Mouse (Mus musculus) midbrain, embryonic 15.5 days (tissue): Measurements from ENCODE around the gene Tanc1. TPM values are rescaled to one million over a fixed set of nuclear protein-coding genes. Genes with fewer than 3 reads are reported as not detected.

Experiments used
- ATAC-seq: fragments of 200-750 bp; cut with Nextera tagmentation; replicated peaks from 2 replicates; pipeline ENCODE4 v1.8.0; 2017; ENCODE audit warnings: moderate TSS enrichment
- H3K27ac ChIP-seq: fragments of 300-500 bp; sonication (generic); 2 replicates; pipeline ENCODE4 v1.5.1; 2015; ENCODE audit warnings: mild to moderate bottlenecking, inconsistent platforms
- H3K27me3 ChIP-seq: fragments of 300-500 bp; sonication (generic); replicated peaks from 2 replicates; pipeline ENCODE4 v1.6.1; 2015; ENCODE audit warnings: inconsistent platforms
- H3K36me3 ChIP-seq: fragments of 300-500 bp; sonication (generic); replicated peaks from 2 replicates; pipeline ENCODE4 v1.6.1; 2015; ENCODE audit warnings: inconsistent platforms
- H3K4me1 ChIP-seq: fragments of 300-500 bp; sonication (generic); 2 replicates; pipeline ENCODE4 v1.6.1; 2015; ENCODE audit warnings: inconsistent platforms
- H3K4me2 ChIP-seq: fragments of 300-500 bp; sonication (generic); 2 replicates; pipeline ENCODE4 v1.6.1; 2015; ENCODE audit warnings: inconsistent platforms, mild to moderate bottlenecking, moderate library complexity
- H3K4me3 ChIP-seq: fragments of 300-500 bp; sonication (generic); 2 replicates; pipeline ENCODE4 v1.5.1; 2015; ENCODE audit warnings: mild to moderate bottlenecking, inconsistent platforms
- H3K9ac ChIP-seq: fragments of 300-500 bp; sonication (generic); 2 replicates; pipeline ENCODE4 v1.6.1; 2015; ENCODE audit warnings: mild to moderate bottlenecking, inconsistent platforms
- H3K9me3 ChIP-seq: fragments of 300-500 bp; sonication (generic); 2 replicates; pipeline ENCODE4 v1.6.1; 2016; ENCODE audit warnings: inconsistent platforms
- WGBS: fragments of 180-500 bp; shearing (Covaris S2); methylation state at CpG from one replicate; pipeline ENCODE4 v1.1.7; 2015; ENCODE audit warnings: mixed read lengths; 5-methylcytosine and 5-hydroxymethylcytosine counted together
- polyA plus RNA-seq: library from polyadenylated mRNA; unstranded; fragments of >200 nt; fragmentation: Nextera tagmentation; extraction: Ambion mirVana; gene quantifications from 2 replicates; pipeline ENCODE4 v1.2.1, GENCODE M21; 2015

The Tanc1 gene
- polyA plus RNA-seq, 1 experiment from 2014 or later, result 6.8 TPM

DNA sequence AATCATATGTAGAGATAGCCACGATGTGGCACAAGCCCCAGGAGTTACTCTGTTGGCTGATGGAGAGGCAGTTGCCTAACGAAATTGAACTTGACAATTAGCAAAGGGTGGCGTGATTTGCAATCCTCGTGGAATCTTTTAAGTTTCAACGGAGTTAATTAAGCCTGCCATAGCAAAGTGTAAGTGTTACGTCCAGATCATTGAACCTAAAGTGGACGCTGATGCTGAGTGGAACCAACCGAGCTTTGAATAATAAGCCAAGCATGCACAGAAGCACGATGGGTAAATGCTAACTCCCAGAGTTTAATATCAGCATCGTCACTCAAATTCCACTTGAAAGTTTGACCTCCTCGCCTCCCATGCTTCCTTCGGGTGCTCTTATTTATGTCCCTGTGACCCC is 149.3 kb downstream of the Tanc1 start:
- H3K36me3 ChIP-seq, result no peaks in the 10 kb centered on the region
- WGBS, result 67% methylated on average over 12 of the region's 12 CpGs

DNA sequence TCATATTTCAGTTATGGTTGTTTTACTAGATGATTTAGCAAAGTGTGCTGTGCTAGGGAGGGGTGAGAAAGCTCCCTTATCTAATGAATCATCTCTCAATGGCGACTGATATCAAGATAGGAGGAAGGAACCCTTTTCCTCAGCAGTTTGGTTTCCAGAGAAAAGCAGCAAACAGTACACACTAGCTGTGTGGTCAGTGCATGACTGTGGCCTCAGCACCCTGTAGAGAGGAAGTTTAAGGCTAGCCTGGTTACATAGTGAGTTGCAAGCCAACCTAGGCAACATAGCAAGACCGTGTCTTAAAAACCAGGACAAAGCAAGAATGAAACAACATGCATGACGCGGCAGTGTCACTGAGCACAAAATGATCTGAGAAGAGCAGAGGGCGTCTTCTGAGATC is 150.4 kb downstream of the Tanc1 start:
- 86% methylated on average over 5 of the region's 5 CpGs for WGBS
- H3K4me1 ChIP-seq, result no peaks in the 10 kb centered on the region
- no peak overlapping the region for H3K27ac ChIP-seq
- no peaks in the 10 kb centered on the region for H3K27me3 ChIP-seq
- H3K9me3 ChIP-seq, result no peaks in the 10 kb centered on the region
- no peak overlapping the region for H3K4me2 ChIP-seq
- no peak overlapping the region for H3K9ac ChIP-seq
- no peaks in the 10 kb centered on the region for H3K36me3 ChIP-seq
- ATAC-seq, result no peak
- no peak overlapping the region for H3K4me3 ChIP-seq

More for the DNA sequence above, 149.3 kb downstream of the Tanc1 start:
- H3K4me2 ChIP-seq, result no peak overlapping the region
- H3K4me3 ChIP-seq, result no peak overlapping the region
- no peak for ATAC-seq
- no peaks in the 10 kb centered on the region for H3K9me3 ChIP-seq
- H3K27me3 ChIP-seq, result no peaks in the 10 kb centered on the region
- 0 out of 2 replicates have a peak, but pooled peaks cover 4% of the 10 kb centered on the region for H3K4me1 ChIP-seq
- no peak overlapping the region for H3K27ac ChIP-seq
- H3K9ac ChIP-seq, result no peak overlapping the region

DNA sequence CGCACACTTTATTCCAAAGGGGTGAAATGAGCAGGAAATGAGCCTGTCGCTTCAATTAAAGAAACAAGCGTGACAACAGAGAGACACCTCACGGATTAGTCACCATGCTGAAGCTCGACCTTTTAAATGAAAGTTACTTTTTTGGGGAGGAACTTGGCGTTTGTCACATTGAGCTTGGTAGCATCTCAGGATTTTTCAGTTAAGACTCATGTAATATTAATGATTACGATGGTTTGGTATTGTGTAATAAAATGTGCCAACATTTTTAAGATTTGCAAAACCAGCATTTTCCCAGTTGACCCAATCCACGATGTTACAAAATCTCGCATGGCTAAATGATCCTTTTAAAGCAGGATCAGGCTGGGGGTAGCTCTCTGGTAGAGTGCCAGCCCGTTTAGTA is 153.8 kb downstream of the Tanc1 start:
- peaks cover 4% of the 10 kb centered on the region; the same call in 1 of the 2 replicates for H3K4me1 ChIP-seq
- ATAC-seq, result no peak
- no peaks in the 10 kb centered on the region for H3K36me3 ChIP-seq
- no peak overlapping the region for H3K4me2 ChIP-seq
- H3K27ac ChIP-seq, result no peak overlapping the region
- no peaks in the 10 kb centered on the region for H3K27me3 ChIP-seq
- H3K4me3 ChIP-seq, result no peak overlapping the region
- WGBS, result 37% methylated on average over 10 of the region's 10 CpGs
- no peaks in the 10 kb centered on the region for H3K9me3 ChIP-seq
- no peak overlapping the region for H3K9ac ChIP-seq

DNA sequence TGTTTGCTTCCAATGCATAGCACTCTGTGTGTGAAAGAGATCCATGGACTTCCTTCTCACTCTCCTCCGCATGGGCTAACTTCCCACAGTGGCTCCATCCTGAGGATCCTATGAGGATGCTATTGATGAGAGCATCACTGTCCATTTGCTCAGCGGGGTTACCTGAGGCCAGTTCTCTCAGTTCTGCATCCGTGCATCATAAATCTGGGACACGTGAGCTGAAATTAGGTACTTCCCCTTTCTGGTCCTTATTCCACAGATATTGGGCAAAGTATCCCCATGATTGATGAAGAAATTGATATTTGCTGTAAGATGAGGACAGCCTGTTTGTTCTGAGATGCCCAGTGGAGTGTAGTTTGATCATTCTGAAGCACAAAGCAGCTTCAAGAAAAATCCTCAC is 156.1 kb downstream of the Tanc1 start:
- Histone ChIP-seq H3K36me3 (no peaks in the 10 kb centered on the region), H3K4me2 (no peak overlapping the region), H3K4me1 (peaks cover 22% of the 10 kb centered on the region), H3K27ac (no peak overlapping the region), H3K9ac (no peak overlapping the region), H3K4me3 (no peak overlapping the region), H3K27me3 (no peaks in the 10 kb centered on the region), H3K9me3 (no peaks in the 10 kb centered on the region)
- ATAC-seq, result no peak
- WGBS, result 94% methylated on average over 4 of the region's 4 CpGs

DNA sequence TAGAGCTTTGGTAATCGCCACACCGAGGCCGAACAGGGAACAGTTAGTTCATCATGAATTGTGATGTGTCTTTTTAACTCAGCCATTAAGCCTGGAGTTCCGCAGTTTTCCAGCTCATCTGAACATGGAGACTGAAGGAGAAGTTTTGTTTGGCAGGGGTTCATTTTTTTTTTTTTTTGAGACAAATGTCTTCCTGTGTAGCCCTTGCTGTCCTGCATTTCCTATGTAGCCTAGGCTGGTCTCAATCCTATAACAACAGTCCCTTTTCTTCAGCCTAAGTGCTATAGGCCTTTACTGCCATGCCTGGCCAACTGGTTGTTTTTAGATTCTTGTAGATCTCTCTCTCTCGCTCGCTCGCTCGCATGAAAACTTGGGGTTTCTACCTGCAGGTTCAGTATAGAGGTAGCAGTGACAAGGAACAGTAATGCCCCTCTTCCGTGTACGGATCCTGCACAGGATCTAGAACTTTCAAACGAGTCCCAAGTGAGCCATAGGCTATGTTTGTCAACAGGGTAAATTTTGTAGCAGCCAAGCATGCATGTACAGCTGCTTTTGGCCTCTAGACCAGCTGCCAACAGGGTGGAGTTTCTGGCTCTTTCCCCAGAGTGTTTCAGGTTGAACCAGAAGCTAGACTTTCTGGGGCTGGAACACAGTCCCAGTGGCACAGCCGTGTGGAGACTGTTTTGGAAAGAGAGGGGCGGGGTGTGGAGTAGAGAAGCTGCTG is 157.0 kb downstream of the Tanc1 start:
- 92% methylated on average over 13 of the region's 13 CpGs for WGBS
- ATAC-seq, result no peak
- no peak overlapping the region for H3K4me2 ChIP-seq

DNA sequence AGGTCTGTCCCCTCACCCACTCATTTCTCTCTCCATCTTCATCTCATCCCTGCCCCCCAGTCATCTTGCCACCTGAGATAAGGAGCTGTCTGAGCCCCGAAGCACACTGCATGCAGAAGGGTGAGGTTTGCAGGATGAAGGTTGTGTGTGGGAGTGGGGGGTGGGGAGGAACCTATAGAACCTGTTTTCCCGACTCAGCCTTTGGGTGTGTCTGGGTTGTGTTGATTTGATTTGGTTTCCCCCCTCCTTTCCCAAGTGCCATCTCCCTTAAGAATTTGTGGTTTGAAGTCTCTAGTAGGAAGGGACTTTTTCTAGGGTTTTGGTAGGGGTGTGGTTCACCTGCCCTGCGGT is 157.5 kb downstream of the Tanc1 start:
- H3K27ac ChIP-seq, result no peak overlapping the region
- H3K27me3 ChIP-seq, result no peaks in the 10 kb centered on the region
- no peaks in the 10 kb centered on the region for H3K9me3 ChIP-seq
- no peak for ATAC-seq
- no peaks in the 10 kb centered on the region for H3K36me3 ChIP-seq
- H3K4me2 ChIP-seq, result no peak overlapping the region
- no peak overlapping the region for H3K9ac ChIP-seq
- 89% methylated on average over 3 of the region's 3 CpGs for WGBS
- H3K4me1 ChIP-seq, result peaks cover 22% of the 10 kb centered on the region
- no peak overlapping the region for H3K4me3 ChIP-seq

More for the DNA sequence above, 157.0 kb downstream of the Tanc1 start:
- H3K9ac ChIP-seq, result no peak overlapping the region
- H3K9me3 ChIP-seq, result no peaks in the 10 kb centered on the region
- no peak overlapping the region for H3K4me3 ChIP-seq
- peaks cover 22% of the 10 kb centered on the region for H3K4me1 ChIP-seq
- H3K27me3 ChIP-seq, result no peaks in the 10 kb centered on the region
- H3K27ac ChIP-seq, result no peak overlapping the region
- no peaks in the 10 kb centered on the region for H3K36me3 ChIP-seq

DNA sequence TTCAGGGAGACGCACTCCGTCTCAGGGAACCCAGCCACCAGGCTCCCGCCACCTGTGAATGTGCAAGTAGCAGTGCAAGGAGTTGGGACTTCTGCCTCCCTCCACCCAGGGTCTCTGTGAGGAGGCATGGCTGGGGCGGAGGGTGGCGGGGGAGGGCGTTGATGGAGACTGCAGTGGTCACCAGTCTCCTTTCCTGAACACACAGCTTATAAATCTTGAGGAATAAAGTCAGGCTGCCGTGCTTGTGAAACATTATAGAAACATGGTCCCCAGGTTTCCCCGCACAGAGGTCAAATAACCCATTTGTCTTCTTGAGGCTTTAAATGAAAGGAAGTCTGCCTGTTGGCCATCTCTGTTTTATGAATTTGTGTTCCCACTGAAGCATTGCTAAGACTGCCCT is 159.9 kb downstream of the Tanc1 start:
- H3K4me2 ChIP-seq, result peak overlapping the region; percentile 14; the same call in 1 of the 2 replicates
- no peaks in the 10 kb centered on the region for H3K36me3 ChIP-seq
- peak; percentile 28; the same call in 1 of the 2 replicates for ATAC-seq
- peaks cover 22% of the 10 kb centered on the region for H3K4me1 ChIP-seq
- H3K9ac ChIP-seq, result no peak overlapping the region
- no peaks in the 10 kb centered on the region for H3K9me3 ChIP-seq
- H3K4me3 ChIP-seq, result no peak overlapping the region
- WGBS, result 67% methylated on average over 8 of the region's 8 CpGs
- H3K27me3 ChIP-seq, result no peaks in the 10 kb centered on the region
- no peak overlapping the region for H3K27ac ChIP-seq

DNA sequence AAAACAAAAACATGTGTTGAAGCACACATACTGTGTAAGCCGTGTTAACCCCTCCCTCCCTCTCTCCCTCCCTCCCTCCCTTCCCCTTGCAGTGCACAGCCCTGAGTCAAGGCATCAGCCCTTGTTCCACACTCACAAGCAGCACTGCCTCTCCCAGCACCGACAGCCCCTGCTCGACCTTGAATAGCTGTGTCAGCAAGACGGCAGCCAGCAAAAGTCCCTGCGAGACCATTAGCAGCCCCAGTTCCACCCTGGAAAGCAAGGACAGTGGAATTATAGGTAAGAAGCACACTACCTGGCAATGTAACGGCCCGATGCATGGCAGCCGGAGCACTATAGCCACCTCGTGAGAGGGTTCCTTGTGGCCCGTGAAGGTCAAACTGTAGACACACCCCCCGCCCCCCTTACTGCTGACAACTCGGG is 160.4 kb downstream of the Tanc1 start:
- ATAC-seq, result peak; percentile 81
- Histone ChIP-seq H3K4me1 (peaks cover 22% of the 10 kb centered on the region), H3K4me3 (no peak overlapping the region), H3K9ac (no peak overlapping the region), H3K27me3 (no peaks in the 10 kb centered on the region), H3K36me3 (no peaks in the 10 kb centered on the region), H3K27ac (no peak overlapping the region), H3K4me2 (peak overlapping the region; percentile 14), H3K9me3 (no peaks in the 10 kb centered on the region)
- 33% methylated on average over 12 of the region's 12 CpGs for WGBS

DNA sequence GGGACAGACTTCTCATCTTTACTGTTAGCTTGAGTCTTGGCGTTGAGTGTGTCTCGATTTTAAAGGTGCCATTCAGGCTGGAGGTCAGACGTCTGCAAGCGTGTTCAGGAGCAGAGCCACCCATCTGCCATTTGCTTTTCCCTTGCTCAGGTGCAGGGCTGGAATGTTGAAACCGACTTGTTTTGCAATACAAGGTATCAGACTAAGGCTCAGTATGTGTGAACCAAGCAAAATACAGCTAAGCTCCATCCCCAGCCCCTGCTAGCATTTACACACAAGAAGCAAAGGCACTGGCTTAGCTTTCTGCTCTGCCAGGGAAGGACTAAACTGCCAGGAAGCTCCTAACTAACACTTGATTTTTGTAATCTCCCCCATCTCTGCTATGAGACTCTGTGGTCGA is 162.5 kb downstream of the Tanc1 start:
- no peaks in the 10 kb centered on the region for H3K36me3 ChIP-seq
- no peaks in the 10 kb centered on the region for H3K27me3 ChIP-seq
- WGBS, result 81% methylated on average over 6 of the region's 6 CpGs
- H3K9ac ChIP-seq, result no peak overlapping the region
- H3K4me2 ChIP-seq, result no peak overlapping the region
- no peak overlapping the region for H3K27ac ChIP-seq
- no peak overlapping the region for H3K4me3 ChIP-seq
- peaks cover 22% of the 10 kb centered on the region for H3K4me1 ChIP-seq
- H3K9me3 ChIP-seq, result no peaks in the 10 kb centered on the region
- no peak for ATAC-seq

DNA sequence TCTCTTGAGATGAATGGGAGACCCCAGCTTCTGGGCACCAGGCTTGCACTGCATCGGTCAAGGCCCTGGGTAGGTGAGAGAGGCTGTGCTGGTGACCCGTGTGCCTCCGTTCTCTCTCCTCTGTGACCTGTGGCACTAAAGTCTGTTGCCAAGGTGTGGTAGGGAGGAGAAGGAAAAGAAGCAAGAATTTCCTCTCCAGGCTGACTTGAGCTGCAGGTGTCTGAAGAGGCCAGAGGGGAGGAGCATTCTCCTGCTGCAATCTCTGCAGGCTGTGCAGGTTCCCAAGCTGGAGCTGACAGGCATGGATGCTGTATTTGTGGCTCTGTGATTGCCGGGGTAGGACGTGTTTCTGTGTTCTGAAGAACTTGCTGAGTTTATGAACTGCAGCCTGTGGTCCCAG is 163.3 kb downstream of the Tanc1 start:
- Histone ChIP-seq H3K36me3 (no peaks in the 10 kb centered on the region), H3K9ac (no peak overlapping the region), H3K27me3 (no peaks in the 10 kb centered on the region), H3K4me2 (no peak overlapping the region), H3K4me3 (no peak overlapping the region), H3K4me1 (peaks cover 22% of the 10 kb centered on the region), H3K9me3 (no peaks in the 10 kb centered on the region), H3K27ac (no peak overlapping the region)
- ATAC-seq, result no peak
- WGBS, result 72% methylated on average over 5 of the region's 5 CpGs

DNA sequence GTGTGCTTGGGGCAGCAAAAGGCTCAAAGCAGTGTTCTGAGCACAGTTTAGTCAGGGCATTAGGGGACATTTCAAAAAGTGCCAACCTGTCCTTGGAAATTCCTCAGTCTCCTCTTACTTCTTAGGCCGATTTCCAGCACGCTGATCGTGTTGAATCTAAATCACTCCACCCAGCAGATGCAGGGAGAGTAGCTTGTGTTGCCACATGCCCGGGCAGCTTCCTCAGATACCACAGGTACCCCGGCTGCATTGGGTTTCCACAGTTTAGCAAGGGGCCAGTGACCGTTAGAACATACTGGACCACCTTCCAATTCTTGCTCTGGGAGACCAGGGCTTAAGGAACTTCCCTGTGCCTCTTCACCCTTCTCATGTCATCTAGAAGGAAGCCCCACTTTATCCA is 164.0 kb downstream of the Tanc1 start:
- 79% methylated on average over 6 of the region's 6 CpGs for WGBS
- H3K27ac ChIP-seq, result no peak overlapping the region
- H3K4me1 ChIP-seq, result peaks cover 16% of the 10 kb centered on the region
- no peak overlapping the region for H3K9ac ChIP-seq
- H3K4me3 ChIP-seq, result no peak overlapping the region
- no peaks in the 10 kb centered on the region for H3K27me3 ChIP-seq
- no peaks in the 10 kb centered on the region for H3K36me3 ChIP-seq
- H3K4me2 ChIP-seq, result no peak overlapping the region
- no peak for ATAC-seq
- H3K9me3 ChIP-seq, result no peaks in the 10 kb centered on the region

DNA sequence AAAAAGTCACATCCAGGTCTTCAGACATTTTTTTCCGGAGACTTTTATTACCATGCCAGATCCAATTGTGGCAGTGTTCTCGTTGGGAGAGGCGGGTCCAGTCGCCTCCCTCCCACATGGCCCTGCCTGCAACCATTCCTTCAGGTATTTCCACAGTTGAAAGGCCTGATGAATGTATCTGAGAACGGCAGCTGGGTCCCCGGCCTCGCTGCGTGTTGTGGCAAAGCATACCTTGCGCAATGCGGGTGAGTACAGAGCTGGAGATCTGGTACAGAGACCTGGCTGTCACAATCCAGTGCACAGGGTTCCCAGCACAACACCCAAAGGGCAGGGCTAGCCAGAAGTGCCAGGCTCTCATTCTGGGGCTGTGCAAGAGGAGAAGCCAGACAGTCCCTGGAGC is 167.5 kb downstream of the Tanc1 start:
- 0 out of 2 replicates have a peak, but pooled peaks cover 3% of the 10 kb centered on the region for H3K4me1 ChIP-seq
- no peak for ATAC-seq
- H3K4me2 ChIP-seq, result no peak overlapping the region
- no peak overlapping the region for H3K9ac ChIP-seq
- H3K36me3 ChIP-seq, result no peaks in the 10 kb centered on the region
- 87% methylated on average over 10 of the region's 10 CpGs for WGBS
- H3K27ac ChIP-seq, result no peak overlapping the region
- H3K27me3 ChIP-seq, result no peaks in the 10 kb centered on the region
- no peaks in the 10 kb centered on the region for H3K9me3 ChIP-seq
- H3K4me3 ChIP-seq, result no peak overlapping the region

DNA sequence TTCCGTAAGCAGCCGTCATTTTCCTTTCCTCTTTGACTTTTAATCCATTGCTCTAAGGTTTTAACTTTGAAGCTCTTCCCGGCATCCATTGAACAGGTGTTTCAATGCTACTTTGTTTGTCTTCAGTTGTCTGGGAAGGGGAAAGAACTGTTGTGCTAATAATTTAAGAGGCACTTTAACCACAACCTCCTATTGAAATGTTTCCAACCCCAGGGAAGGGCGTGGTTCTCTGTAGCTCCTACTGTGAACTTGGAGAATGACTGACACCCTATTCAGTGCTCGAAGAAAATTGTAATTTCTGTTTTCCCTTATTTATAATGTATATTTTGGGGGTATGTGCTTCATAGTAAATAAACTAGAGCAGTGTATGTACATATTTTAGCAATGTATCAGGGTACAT is 168.4 kb downstream of the Tanc1 start:
- 83% methylated on average over 5 of the region's 5 CpGs for WGBS
- Histone ChIP-seq H3K36me3 (no peaks in the 10 kb centered on the region), H3K4me3 (no peak overlapping the region), H3K27ac (no peak overlapping the region), H3K27me3 (no peaks in the 10 kb centered on the region), H3K9ac (no peak overlapping the region), H3K4me2 (no peak overlapping the region), H3K4me1 (0 out of 2 replicates have a peak, but pooled peaks cover 3% of the 10 kb centered on the region), H3K9me3 (no peaks in the 10 kb centered on the region)
- no peak for ATAC-seq
